Mouse (Mus musculus): Measurements from ENCODE around the gene Atp5s.

Atp5s gene

DNA sequence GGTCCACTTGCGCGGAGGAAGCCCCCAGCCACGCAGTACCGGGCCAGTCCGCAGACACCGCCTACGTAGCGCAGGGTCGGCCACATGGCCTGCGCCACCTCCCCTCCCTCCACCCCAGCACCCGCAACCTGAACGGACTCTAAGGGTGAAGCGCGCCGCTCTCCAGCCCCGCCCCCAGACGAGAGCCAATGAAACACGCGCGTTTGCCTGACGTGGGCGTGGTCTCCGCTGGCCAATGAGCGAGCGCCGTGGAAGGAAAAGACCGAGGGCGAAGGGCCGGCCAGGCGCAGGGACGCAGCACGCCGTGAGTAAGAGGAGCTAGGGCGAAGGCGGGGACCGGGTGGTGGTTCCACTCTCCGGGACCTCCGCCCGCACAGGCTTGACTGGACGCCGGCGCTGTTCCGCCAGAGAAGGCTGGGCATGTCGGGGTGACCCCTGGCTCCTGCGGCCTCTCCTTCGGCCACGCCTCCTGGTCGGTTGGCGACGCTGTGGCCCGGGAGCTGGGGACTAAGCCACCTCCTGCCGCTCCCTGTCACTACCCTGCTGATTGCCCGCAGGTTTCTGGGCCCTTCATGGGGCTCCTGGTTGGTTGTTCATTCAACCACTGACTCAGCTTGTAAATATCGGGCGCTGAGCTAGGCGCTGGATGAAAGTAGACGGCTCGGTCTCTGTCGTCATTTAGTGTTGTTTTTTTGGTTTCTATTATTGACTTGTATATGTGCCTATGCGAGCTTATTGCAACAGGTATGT, at the start of gene Atp5s, which contains the start of gene L2hgdh:
Gene Atp5s (plus strand): TSS at position 240 of the 750 bp plus-strand sequence.
Gene L2hgdh (minus strand): TSS at position 163 of the 750 bp plus-strand sequence.
- DNase-seq (ENCODE audit: low spot score), result peak; percentile 90

DNA sequence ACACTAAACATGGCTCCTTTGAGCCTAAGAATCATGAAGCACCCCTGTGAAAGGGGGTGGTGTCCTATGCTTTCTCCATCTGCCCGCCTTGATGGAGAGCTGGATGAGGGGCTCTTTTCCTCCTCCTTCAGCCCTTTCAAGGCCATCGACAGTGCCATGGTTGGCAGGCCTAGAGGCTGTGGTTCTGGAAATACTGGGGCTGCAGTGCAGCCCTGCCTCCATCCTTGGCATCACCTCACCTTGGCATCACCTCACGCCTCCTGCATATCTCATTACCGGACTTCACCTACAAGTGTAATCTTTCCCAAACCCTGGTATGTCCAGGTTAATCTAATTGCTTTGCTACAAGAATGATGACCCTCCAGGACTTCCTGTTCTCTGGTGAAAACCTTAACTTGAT, 48.6 kb upstream of the Atp5s start:
- DNase-seq (ENCODE audit: low spot score), result no peak

DNA sequence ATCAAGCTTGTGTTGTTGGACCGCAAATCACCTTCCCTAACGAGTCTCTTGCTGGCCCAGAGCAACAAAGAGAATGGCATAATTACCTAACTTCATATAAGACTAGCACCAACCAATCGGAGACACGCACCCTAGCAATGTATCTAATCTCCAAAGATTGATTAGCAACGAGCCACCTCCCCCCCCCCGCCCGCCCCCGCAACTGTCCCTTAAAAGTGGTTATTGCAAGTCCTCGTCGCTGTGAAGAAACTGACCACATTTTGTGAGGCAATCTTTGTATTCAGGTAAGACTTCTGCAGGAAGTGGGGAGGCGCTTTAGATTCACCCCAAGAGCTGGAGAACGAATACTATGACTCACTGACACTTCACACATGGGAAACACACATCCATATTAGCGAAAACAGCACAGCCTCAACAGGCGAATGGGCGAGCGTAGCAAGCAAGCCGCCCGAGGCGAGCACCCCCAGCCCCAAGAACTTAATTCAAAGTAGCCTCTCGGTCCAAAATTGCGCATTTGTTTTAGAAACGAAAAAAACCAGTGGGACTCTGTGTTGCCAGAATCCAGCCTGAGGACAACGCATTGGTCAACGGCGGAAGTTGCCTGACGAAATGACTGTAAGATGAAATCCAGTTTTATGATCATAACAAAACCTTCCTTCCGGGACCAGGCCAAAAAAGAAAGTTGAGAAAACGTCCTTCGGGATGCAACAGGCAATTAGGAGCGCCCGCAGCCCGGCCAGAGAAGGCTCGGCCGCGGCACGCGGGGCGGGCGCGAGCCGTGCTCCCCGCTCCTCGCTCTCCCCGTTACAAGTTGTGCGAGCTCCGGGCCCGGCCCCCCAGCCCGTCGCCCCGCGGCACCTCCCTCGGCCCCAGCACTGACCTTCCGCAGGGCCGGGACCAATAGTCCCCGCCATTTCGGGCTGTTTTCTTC, 43.9 kb upstream of the Atp5s start:
- DNase-seq (ENCODE audit: low spot score), result peak; percentile 18

DNA sequence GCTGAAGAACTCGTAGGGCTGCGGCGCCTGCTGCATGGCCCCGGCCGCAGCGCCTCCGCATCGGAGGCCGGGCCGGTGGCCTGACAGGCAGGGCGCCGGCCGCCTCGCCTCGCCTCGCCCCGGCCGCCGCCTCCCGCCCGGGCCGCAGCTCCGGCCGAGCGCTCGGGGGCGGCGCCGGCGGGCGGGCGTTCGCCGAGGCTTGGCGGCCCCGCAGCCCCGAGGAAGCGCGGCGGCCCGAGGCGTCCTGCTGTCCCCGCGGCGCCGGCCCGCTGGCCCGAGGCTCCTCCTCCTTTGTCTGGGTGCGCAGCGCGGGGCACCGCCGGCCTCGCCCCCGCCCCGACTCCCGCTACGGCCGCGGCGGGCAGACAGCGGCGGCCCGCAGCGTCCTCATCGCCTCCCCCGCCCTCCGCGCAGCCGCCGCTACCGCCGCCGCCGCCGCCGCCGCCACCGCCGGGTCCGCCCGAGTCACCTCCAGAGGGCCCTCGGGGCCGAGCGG, 43.1 kb upstream of the Atp5s start, which contains the start of gene Sos2:
Gene Sos2 (minus strand): TSS at position 287 of the 496 bp plus-strand sequence.
- DNase-seq (ENCODE audit: low spot score), result peak; percentile 27

GRCm38 (mm10) chr12:69682065-69682787, 42.5 kb upstream of the Atp5s start:
- DNase-seq (ENCODE audit: low spot score), result peak; percentile 66

DNA sequence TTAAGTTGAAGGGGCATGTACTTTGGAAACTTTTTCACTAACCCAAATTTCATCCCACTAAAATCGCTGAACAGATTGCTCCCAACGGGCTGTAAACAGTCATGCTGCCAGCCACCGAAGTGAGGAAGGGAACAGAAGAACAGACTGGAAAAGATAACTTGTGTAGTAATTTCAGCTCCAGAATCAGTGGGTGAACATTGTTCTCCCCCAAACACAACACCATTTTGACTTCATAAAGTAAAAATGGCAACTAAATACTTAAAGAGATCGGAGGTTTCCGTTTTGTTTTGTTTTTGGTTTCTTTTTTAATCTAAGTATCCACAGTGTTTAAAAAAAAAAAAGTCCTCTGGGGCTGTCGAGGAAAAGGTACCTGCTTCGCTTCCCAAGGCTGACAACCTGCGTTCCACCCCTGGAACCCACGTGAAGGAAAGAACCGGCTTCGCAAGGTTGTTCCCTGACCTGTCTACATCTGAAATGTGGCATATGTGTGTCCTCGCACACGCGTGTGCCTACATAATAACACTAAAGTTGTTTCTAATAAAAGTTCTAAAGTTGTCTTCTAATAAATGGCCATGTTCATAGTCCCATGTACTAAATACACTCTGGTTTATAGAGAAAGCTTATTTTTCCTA, 41.8 kb upstream of the Atp5s start:
- no peak for DNase-seq (ENCODE audit: low spot score)

- DNase-seq (ENCODE audit: low spot score), result peak; percentile 36
Observed at GRCm38 (mm10) chr12:69683537-69683936, 41.2 kb upstream of the Atp5s start.

- DNase-seq (ENCODE audit: low spot score), result no peak
Observed at GRCm38 (mm10) chr12:69688368-69688767, 36.4 kb upstream of the Atp5s start.

DNA sequence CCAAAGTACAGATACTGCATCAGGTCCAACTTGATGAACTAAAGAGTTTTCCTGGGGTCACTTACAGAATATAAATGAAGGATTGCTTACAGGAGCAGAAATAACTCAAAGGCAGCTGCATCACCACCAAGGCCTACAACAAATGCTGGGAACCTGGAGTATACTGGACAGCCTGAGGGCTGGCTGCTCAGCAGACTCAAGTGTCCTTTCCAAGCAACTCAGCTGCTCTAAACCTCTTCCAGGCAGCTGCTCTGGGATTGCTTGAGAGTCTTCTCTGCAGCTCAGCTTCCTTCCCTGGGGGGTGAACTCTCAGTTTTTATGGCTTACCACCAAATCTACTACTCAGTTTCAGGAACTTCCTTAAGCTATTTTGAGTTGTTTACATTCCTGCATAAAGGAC, 35.7 kb upstream of the Atp5s start:
- DNase-seq (ENCODE audit: low spot score), result no peak

- no peak for DNase-seq (ENCODE audit: low spot score)
Observed at GRCm38 (mm10) chr12:69690714-69691113, 34.0 kb upstream of the Atp5s start.

DNA sequence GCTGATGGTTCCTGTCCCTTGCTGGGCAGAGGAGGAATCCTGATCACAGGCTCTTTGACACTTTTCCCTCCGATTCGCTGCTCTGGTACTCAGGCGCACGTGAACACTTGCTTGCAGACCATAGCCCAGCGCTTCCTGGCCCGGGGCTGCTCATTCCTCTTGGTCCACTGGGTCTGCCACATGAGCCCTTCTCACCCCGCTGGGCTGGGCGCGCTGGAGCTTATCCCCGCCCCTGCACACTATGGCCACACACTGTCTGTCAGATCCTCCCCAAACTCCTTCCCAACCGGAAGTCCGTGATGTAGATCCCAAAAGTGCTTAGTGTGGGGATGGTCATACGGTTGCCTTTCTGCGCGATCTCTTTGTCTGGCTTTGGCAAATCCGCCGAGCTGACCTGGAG, 31.3 kb upstream of the Atp5s start:
- DNase-seq (ENCODE audit: low spot score), result no peak

DNA sequence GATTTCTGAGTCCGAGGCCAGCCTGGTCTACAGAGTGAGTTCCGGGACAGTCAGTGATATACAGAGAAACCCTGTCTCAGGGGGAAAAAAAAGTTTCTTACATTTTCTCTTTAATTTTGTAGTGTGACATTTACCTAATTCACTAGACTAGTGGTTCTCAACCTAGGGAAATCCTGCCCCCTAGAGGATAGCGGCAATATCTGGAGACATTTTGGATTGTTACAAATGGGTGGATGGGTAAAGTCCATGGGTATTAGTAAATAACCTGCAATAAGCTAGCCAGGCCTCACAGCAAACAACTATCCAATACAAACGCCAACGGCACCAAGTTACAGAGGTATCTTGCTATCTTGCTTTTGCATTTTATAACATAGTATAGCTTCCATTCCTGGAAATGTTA, 28.0 kb upstream of the Atp5s start:
- DNase-seq (ENCODE audit: low spot score), result no peak

DNA sequence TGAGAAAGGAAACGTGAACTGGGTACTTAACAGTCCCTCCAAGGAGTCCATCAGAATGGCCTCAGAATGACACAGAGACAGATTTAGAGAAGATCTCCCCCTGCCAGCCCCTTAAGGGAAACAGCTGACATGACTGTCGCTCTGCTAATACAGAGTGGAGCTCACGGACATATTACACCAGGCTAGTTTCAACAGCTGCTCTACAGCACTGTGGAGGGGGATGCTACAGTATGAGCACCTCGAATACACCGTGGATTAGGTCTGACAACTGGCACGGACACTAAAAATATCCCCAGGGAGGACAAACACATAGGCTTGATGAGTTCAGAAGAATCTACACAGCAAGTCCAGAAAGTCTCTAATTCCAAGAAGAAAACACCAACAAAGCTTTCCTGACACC, 26.4 kb upstream of the Atp5s start:
- no peak for DNase-seq (ENCODE audit: low spot score)

DNA sequence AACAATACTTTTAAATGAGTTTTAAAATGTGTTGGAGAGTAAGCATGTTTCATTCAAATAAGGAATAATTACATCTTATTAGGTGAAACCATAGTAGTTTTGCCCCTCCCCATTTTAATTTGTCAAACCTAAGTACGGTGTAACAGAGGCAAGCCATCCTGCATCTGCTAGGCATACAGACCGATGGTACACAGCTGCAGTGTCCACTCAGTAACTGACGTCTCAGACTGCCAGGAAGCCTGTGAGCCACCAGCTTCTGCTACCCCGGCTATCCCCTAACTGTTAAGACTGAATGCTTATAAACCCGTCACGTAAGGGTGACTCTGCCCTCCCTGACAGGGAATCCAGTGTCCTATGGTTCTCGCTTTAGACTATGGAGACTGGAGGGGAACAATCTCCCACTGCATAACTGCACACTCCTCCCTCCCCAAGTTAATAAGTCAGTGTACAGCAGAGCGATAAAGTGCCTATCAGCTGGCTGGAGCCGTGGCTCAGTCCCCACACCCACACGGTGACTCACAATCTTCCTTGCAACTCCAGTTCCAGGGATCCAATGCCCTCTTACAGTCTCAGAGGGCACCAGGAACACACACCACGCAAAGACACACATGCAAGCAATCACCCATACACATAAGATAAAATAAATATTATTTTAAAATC, 19.8 kb upstream of the Atp5s start:
- DNase-seq (ENCODE audit: low spot score), result no peak

- DNase-seq (ENCODE audit: low spot score), result no peak
Observed at GRCm38 (mm10) chr12:69713628-69714027, 11.1 kb upstream of the Atp5s start.

DNA sequence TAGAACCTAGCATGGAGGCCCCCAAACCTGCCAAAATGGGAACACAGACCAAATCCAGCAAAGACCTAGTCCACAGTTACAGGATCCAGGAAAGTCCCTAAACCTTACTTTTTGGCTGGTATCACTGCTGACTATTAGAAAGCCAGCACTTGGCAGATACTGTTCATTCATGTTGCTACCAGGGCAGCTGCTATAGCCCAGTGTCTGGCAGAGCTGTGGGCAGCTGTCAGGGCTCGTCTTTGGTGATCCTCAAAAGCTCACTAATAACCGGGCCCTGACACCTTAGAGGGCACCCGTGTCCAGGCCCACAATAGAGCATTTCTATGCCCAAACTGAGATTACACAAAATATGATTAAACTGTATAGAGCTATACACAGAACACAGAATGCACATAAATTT, 1.9 kb upstream of the Atp5s start:
- DNase-seq (ENCODE audit: low spot score), result no peak

GRCm38 (mm10) chr12:69723376-69723775, 1.4 kb upstream of the Atp5s start:
- no peak for DNase-seq (ENCODE audit: low spot score)

DNA sequence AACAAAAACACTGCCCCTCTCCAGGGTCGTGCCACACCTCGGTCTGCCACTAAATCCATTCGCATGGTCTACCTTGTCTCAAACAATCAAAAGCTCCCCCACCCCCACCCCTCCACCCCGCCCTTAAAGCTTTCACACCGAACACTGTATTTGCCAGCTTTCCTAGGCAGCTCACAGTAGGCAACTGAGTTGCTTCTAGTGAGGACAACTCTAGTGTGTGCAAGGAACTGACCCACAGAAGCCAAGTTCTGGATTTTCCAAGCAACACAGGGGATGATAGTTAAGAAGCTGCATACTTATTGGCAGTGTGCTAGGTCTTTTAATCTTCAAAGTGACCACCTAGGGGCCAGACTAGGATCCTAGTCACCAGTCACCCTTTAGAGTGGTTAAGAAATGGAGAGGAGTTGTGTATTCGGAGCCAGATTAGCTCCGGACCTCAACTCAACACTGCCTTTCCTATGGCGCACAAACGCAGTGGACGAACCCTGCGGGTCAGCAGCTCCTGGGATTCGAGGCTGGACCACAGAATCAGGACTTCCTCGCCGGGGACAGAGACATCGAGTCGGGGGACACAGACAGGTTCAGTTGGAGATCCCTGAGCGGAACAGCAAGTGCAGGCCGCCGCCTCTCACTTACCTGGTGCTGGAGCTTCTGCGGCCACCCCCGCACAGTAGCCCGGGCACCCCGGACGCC, 586 bp upstream of the Atp5s start:
- no peak for DNase-seq (ENCODE audit: low spot score)

- DNase-seq (ENCODE audit: low spot score), result no peak
Observed at GRCm38 (mm10) chr12:69729246-69729645, 4.5 kb downstream of the Atp5s start.

DNA sequence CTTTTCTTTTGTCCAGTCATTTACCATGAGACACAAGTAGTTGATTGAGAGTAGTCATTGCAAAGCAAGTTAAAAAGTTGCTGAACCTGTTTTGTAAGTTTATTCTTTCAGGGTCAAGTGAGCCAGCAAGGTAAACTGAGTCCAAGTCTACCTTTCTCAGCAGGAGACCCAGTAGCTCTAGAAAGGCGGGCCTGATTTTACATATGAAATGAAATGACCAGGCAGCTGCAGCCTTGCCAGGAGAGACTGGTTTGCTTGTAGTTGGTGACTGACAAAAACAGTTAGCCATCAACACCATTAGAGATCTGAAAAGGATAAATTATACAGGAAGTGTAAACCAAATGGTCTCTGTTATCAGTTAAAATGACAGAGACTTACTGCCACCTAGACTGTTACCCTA, 5.6 kb downstream of the Atp5s start:
- DNase-seq (ENCODE audit: low spot score), result no peak
